Mouse (Mus musculus) kidney, adult 8-10 months (tissue): ENCODE data around the gene Epha6.

Source experiments
- DNase-seq, 2 experiments: peaks; one replicate each; pipeline ENCODE4 v3.0.0; 2022

Gene Epha6

GRCm38 (mm10) chr16:59639102-59639691, 966.1 kb downstream of the Epha6 start, which contains the start of gene Arl6:
Gene Arl6, minus strand, starts transcription at chr16:59639391.
- peak; percentile 93 for DNase-seq

- no peak for DNase-seq
Measured at GRCm38 (mm10) chr16:59634598-59634997, 970.7 kb downstream of the Epha6 start.

- DNase-seq = no peak
Measured at GRCm38 (mm10) chr16:59621554-59621953, 983.8 kb downstream of the Epha6 start.

GRCm38 (mm10) chr16:59617167-59617566, 988.2 kb downstream of the Epha6 start:
- DNase-seq = peak; percentile 37 to 43

- no peak for DNase-seq
Measured at GRCm38 (mm10) chr16:59615675-59616074, 989.7 kb downstream of the Epha6 start.

- no peak for DNase-seq
Measured at GRCm38 (mm10) chr16:59610750-59611149, 994.6 kb downstream of the Epha6 start.

- no peak for DNase-seq
Measured at GRCm38 (mm10) chr16:59604078-59604781, 1001.1 kb downstream of the Epha6 start.
